Mouse (Mus musculus): Measurements from ENCODE around the gene Ldhc. TPM values are rescaled to one million over a fixed set of nuclear protein-coding genes. Genes with fewer than 3 reads are reported as not detected.
"Not testable (repeated sequence)": the region's sequence is repeated elsewhere in the genome, so short reads cannot be mapped to it uniquely, and the experiment has no call there.

Gene Ldhc
- total RNA-seq, 1 experiment from 2014 or later, result 13.0 TPM

DNA sequence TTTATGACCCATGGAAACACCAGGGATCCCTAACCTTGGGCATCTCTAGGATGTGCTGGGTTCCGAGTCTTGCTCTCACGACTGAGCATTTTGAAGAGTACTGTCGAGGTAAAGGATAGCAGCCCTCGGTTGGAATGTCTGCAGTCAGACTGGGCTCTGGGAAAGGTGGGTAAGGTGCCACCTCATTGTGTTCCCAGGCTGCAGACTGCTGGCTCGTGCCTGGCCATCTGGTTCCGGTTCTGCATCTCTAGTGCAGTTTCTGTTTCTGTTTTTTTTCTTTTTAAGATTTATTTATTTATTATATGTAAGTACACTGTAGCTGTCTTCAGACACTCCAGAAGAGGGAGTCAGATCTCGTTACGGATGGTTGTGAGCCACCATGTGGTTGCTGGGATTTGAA, 20.9 kb downstream of the Ldhc start:
- ATAC-seq (replicated peaks; ENCODE audit: insufficient number of reproducible peaks, low FRiP score, low TSS enrichment, poor library complexity, severe bottlenecking), result not testable (repeated sequence)

DNA sequence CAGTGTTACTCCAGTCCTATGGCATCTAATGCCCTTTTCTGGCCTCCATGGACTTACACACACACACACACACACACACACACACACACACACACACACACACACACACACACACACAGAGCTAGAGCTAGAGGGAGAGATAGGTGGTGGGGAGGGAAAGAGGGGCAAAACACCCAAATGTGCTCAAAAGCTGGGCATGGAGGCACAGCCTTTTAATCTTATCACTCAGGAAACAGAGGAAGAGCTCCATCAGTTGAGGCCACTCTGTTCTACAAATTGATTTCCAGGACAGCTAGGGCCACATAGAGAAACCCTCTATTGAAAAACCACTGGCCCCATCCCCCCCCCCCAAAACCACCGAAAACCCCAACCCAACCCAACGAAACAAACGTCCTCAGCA, 22.3 kb downstream of the Ldhc start:
- ATAC-seq (replicated peaks; ENCODE audit: insufficient number of reproducible peaks, low FRiP score, low TSS enrichment, poor library complexity, severe bottlenecking), result no peak

DNA sequence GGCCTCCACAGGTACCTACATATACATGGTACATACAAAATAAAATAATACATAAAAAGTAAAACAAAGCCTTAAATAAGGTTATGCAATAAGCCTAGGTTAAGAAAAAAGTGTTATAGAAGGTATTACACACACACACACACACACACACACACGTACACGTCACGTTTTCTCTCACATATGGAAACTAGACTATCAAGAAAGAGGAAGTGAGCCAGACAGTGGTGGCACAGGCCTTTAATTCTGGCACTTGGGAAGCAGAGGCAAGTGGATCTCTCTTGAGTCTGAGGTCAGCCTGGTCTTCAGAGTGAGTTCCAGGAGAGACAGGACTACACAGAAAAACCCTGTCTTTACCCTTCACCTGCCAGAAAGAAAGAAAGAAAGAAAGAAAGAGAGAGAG, 34.5 kb downstream of the Ldhc start:
- ATAC-seq (replicated peaks; ENCODE audit: insufficient number of reproducible peaks, low FRiP score, low TSS enrichment, poor library complexity, severe bottlenecking), result no peak

DNA sequence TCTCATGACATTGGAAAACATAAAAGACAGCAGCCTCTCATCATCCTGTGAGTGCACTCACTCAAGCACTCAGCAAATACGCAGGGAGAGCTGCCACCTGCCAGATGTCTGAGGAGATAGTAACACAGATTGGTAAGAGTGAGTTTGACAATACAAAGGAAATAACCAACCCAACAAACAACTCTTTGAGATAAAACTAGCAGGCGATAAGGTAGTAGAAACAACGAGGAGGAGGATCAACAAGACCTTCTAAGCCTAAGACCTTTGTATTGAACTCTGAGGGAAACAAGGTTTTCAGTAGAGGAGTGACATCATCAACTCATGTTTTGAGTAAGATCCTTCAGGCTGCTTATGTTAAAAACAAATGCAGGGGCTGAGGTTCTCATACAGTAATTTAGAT, 38.3 kb downstream of the Ldhc start:
- ATAC-seq (replicated peaks; ENCODE audit: insufficient number of reproducible peaks, low FRiP score, low TSS enrichment, poor library complexity, severe bottlenecking), result no peak

DNA sequence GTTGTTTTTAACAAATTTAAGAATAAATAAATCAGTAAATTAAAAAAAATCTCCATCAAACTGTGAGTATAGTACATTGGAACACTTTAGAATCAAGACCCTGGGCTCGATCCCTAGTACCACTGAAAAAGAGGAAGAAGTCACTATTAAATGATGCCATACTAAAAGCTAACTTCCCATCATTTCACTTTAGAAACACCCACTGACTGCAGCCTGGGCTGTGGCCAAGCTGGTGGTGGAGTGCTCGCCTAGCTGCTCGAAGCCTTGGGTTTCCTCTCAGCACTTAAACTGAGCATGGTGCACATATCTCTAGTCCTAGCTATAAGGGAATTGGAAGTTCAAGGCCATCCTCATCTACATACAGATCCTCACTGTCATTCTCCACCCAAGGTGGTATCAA, 50.2 kb downstream of the Ldhc start:
- no peak for ATAC-seq (replicated peaks; ENCODE audit: insufficient number of reproducible peaks, low FRiP score, low TSS enrichment, poor library complexity, severe bottlenecking)

DNA sequence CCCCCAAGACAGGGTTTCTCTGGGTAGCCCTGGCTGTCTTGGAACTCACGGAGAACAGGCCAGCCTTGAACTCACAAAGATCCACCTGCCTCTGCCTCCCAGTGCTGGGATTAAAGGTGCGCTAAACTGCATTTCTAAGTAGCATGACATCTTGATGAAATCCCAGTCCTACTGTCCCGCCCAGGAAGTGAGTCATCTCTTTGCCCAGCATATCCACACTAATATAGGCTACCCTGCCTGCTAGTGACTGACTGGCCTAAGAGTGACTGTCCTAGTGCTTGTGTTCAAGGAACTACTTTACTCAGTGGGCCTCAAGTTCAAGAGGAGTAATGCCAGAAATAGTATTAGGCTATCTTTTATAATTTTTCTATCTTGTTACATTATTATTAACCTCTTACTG, 55.4 kb downstream of the Ldhc start:
- no peak for ATAC-seq (replicated peaks; ENCODE audit: insufficient number of reproducible peaks, low FRiP score, low TSS enrichment, poor library complexity, severe bottlenecking)

DNA sequence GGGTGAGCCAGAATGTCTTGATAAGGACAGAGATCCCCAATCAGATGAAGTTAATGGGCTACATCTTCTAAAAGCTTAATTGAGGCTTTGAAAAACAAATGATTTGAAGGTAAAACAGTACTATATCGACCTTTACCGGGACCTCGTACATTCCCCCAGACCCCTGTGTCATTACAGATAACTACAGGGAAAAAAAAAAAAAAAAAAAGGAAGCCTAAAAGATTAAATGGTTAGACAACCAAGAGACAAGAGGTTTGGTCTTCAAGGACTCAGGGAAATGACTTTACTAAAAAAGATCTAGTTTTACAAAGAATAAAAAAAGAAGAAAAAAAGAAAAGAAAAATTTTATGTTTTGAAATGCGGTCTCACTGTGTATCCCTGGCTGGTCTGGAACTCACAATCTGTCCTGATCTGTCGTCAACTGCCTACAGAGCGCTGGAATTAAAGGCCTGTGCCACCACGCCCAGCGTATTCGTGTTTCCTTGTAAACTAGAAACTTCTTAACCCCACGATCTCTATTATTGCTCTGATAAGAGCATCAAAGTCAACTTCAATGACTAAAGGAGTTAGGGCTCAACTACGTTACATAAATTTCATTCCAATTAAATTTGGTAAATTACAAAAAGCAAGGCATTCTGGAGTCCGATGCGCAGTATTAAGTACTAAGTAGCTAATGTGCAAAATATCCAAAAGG, 57.8 kb downstream of the Ldhc start:
- ATAC-seq (replicated peaks; ENCODE audit: insufficient number of reproducible peaks, low FRiP score, low TSS enrichment, poor library complexity, severe bottlenecking), result no peak

DNA sequence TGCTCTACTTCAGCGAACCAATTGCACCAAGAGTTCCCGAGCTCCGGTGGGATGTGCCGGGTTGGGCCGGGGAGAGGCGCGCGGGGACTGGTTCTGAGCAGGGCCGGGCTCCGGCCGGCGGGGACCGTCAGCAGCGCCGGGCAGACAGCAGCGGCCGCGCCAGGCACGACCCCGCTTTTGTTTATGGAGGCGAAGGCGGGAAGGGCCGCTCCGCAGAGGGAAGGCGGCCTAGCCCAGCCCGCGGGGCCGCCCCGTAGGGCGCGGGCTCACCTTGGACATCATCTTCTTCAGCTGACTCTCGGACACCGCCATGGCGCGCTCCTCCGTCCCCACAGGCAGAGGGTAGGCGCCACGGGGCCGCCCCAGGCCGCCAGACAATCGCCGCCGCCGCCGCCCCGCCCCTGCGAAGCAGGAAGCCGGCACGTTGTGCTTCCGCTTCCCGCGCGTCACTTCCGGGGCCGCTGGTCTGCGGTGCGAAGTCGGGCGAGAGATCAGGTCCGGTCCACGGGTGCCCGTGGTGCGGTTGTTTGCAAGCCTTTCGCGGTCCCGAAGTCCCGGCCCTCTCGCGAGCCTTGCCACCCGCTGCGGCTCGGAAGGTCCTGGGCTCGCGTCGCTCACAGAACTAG, 58.7 kb downstream of the Ldhc start, which contains the start of gene Tsg101:
Gene Tsg101, minus strand, starts transcription at position 419 of the 626 bp plus-strand sequence.
- ATAC-seq (replicated peaks; ENCODE audit: insufficient number of reproducible peaks, low FRiP score, low TSS enrichment, poor library complexity, severe bottlenecking), result peak; percentile 83

DNA sequence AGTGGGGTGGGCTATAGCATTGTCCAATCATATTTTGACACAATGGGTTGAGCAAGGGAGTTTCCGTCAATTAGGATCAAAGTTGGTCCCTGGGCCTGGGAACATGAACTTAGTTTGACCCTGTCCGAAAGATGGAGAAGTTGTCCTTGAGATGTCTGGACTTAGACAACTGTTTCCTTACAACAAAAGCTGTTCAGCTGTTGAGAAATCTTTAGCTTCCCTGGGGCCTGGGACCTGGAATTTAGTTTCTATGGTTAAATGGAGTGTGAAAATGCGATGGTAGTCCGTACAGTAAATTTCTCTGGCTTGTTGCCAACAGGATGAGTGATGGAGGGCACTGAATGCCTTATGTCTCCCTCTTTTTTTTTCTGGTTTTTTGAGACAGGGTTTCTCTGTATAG, 61.1 kb downstream of the Ldhc start:
- ATAC-seq (replicated peaks; ENCODE audit: insufficient number of reproducible peaks, low FRiP score, low TSS enrichment, poor library complexity, severe bottlenecking), result 0 out of 2 replicates have a peak, but pooled peaks have one; percentile 5

Other genes starting within 250 kb of the Ldhc start
- gene Sergef, start 221.4 kb upstream of the Ldhc start, total RNA-seq (2017), result 5.3 to 18.6 TPM (median 16.5 TPM) in 3 replicates
- not detected in 3 replicates for gene Tph1, start 188.7 kb upstream of the Ldhc start, total RNA-seq (2017)
- gene Saal1, start 150.5 kb upstream of the Ldhc start, total RNA-seq (2017), result 7.8 to 13.5 TPM (median 9.5 TPM) in 3 replicates
- not detected in 3 replicates for gene Saa3, start 145.5 kb upstream of the Ldhc start, total RNA-seq (2017)
- gene Saa4, start 128.6 kb upstream of the Ldhc start, total RNA-seq (2017), result not detected in 3 replicates
- gene Saa1, start 118.2 kb upstream of the Ldhc start, total RNA-seq (2017), result not detected in 3 replicates
- not detected in 3 replicates for gene Saa2, start 109.4 kb upstream of the Ldhc start, total RNA-seq (2017)
- 70.1 to 71.8 TPM (median 71.7 TPM) in 3 replicates for gene Hps5, start 65.1 kb upstream of the Ldhc start, total RNA-seq (2017)
- 66.3 to 96.5 TPM (median 95.7 TPM) in 3 replicates for gene Gtf2h1, start 65.1 kb upstream of the Ldhc start, total RNA-seq (2017)
- gene Ldha, start 19.7 kb upstream of the Ldhc start, total RNA-seq (2017), result 260 to 317 TPM (median 292 TPM) in 3 replicates
- 27.2 to 80.4 TPM (median 57.3 TPM) in 3 replicates for gene Tsg101, start 58.8 kb downstream of the Ldhc start, total RNA-seq (2017)
- 4.8 to 9.9 TPM (median 6.4 TPM) in 3 replicates for gene Uevld, start 97.3 kb downstream of the Ldhc start, total RNA-seq (2017)
- gene Gm9999, start 122.4 kb downstream of the Ldhc start, total RNA-seq (2017), result not detected in 3 replicates
- 84.5 to 99.8 TPM (median 97.7 TPM) in 3 replicates for gene Spty2d1, start 147.2 kb downstream of the Ldhc start, total RNA-seq (2017)
- 3.2 to 7.5 TPM (median 4.8 TPM) in 3 replicates for gene Tmem86a, start 189.4 kb downstream of the Ldhc start, total RNA-seq (2017)

All from monocyte, adult 5-6 weeks (primary cell).